Mouse (Mus musculus): ENCODE measurements around the gene Gap43. TPM values are rescaled to one million over a fixed set of nuclear protein-coding genes. Genes with fewer than 3 reads are reported as not detected.
A peak's percentile ranks its signal among the peaks of the same experiment; 100 is the strongest.

Gene Gap43
- polyA plus RNA-seq, 2 experiments = 48.0 to 57.0 TPM

- H3K9me3 ChIP-seq (ENCODE audit: control insufficient read depth, low read length) = no peaks in the 10 kb centered on the region
- no peaks in the 10 kb centered on the region for H3K36me3 ChIP-seq (ENCODE audit: control insufficient read depth, insufficient read depth, low read length)
- no peak overlapping the region for H3K9ac ChIP-seq (ENCODE audit: low read depth, low read length, severe bottlenecking)
- H3K4me1 ChIP-seq (ENCODE audit: control insufficient read depth, insufficient read depth, low read length) = no peaks in the 10 kb centered on the region
- no peak overlapping the region for H3K4me3 ChIP-seq (replicated peaks; ENCODE audit: low read length)
- DNase-seq (ENCODE audit: low spot score) = no peak
- H3K4me2 ChIP-seq (replicated peaks; ENCODE audit: low read depth, low read length, severe bottlenecking) = no peak overlapping the region
- no peak for TF ChIP-seq POLR2A (IDR thresholded peaks at IDR 0.05; ENCODE audit: borderline replicate concordance, extremely low read depth, insufficient read depth, insufficient read length)
- no peak for ATAC-seq (ENCODE audit: low FRiP score, low read depth)
- H3K27ac ChIP-seq (replicated peaks; ENCODE audit: low read depth, low read length) = no peak overlapping the region
- H3K27me3 ChIP-seq (ENCODE audit: control insufficient read depth, insufficient read depth, low read length) = no peaks in the 10 kb centered on the region
These were observed 20.6 kb downstream of the Gap43 start for GRCm38 (mm10) chr16:42319831-42320230.

- 78% methylated on average over 5 of the region's 5 CpGs for WGBS
- no peaks in the 10 kb centered on the region for H3K27me3 ChIP-seq (ENCODE audit: control insufficient read depth, insufficient read depth, low read length)
- no peaks in the 10 kb centered on the region for H3K9me3 ChIP-seq (ENCODE audit: control insufficient read depth, low read length)
- no peak overlapping the region for H3K27ac ChIP-seq (replicated peaks; ENCODE audit: low read depth, low read length)
- H3K9ac ChIP-seq (ENCODE audit: low read depth, low read length, severe bottlenecking) = no peak overlapping the region
- ATAC-seq (ENCODE audit: low FRiP score, low read depth) (no peak), DNase-seq (ENCODE audit: low spot score) (no peak)
- H3K4me3 ChIP-seq (replicated peaks; ENCODE audit: low read length) = no peak overlapping the region
- H3K36me3 ChIP-seq (ENCODE audit: control insufficient read depth, insufficient read depth, low read length) = no peaks in the 10 kb centered on the region
- no peak overlapping the region for H3K4me2 ChIP-seq (replicated peaks; ENCODE audit: low read depth, low read length, severe bottlenecking)
- H3K4me1 ChIP-seq (ENCODE audit: control insufficient read depth, insufficient read depth, low read length) = no peaks in the 10 kb centered on the region
- no peak for TF ChIP-seq POLR2A (IDR thresholded peaks at IDR 0.05; ENCODE audit: borderline replicate concordance, extremely low read depth, insufficient read depth, insufficient read length)
These were observed 21.1 kb downstream of the Gap43 start for GRCm38 (mm10) chr16:42319365-42319764.

- DNase-seq (ENCODE audit: low spot score) (no peak), ATAC-seq (ENCODE audit: low FRiP score, low read depth) (no peak)
- Histone ChIP-seq H3K9ac (ENCODE audit: low read depth, low read length, severe bottlenecking) (no peak overlapping the region), H3K36me3 (ENCODE audit: control insufficient read depth, insufficient read depth, low read length) (no peaks in the 10 kb centered on the region), H3K4me3 (replicated peaks; ENCODE audit: low read length) (no peak overlapping the region), H3K4me2 (replicated peaks; ENCODE audit: low read depth, low read length, severe bottlenecking) (no peak overlapping the region), H3K27ac (replicated peaks; ENCODE audit: low read depth, low read length) (no peak overlapping the region), H3K4me1 (ENCODE audit: control insufficient read depth, insufficient read depth, low read length) (no peaks in the 10 kb centered on the region), H3K9me3 (ENCODE audit: control insufficient read depth, low read length) (no peaks in the 10 kb centered on the region), H3K27me3 (ENCODE audit: control insufficient read depth, insufficient read depth, low read length) (no peaks in the 10 kb centered on the region)
- no peak for TF ChIP-seq POLR2A (IDR thresholded peaks at IDR 0.05; ENCODE audit: borderline replicate concordance, extremely low read depth, insufficient read depth, insufficient read length)
- 83% methylated on average over 1 of the region's 1 CpGs for WGBS
These were observed 28.3 kb downstream of the Gap43 start for GRCm38 (mm10) chr16:42312125-42312524.

DNA sequence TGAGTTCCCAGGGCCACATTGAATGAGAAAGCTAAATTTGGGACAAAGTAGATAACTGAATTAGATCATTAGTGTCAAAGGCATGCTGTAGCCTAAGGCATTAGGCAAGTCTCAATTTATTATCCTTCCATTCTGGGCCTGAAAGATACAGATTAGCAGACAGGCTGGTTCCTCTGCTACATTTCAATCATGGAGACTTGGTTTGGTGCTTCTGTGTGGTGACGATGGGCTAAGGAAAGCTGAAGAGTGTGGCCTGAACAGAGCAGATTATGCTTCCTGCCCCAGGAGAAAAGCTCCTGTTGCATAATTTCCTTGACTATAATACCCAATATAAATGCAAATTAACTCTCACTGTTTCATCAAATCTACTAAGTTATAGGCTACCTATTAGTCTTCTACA lies 31.7 kb downstream of the Gap43 start:
- no peak for TF ChIP-seq POLR2A (IDR thresholded peaks at IDR 0.05; ENCODE audit: borderline replicate concordance, extremely low read depth, insufficient read depth, insufficient read length)
- Histone ChIP-seq H3K27ac (replicated peaks; ENCODE audit: low read depth, low read length) (no peak overlapping the region), H3K36me3 (ENCODE audit: control insufficient read depth, insufficient read depth, low read length) (no peaks in the 10 kb centered on the region), H3K9ac (ENCODE audit: low read depth, low read length, severe bottlenecking) (no peak overlapping the region), H3K9me3 (ENCODE audit: control insufficient read depth, low read length) (no peaks in the 10 kb centered on the region), H3K4me1 (ENCODE audit: control insufficient read depth, insufficient read depth, low read length) (peaks cover 5% of the 10 kb centered on the region), H3K4me3 (replicated peaks; ENCODE audit: low read length) (no peak overlapping the region), H3K4me2 (replicated peaks; ENCODE audit: low read depth, low read length, severe bottlenecking) (no peak overlapping the region), H3K27me3 (ENCODE audit: control insufficient read depth, insufficient read depth, low read length) (no peaks in the 10 kb centered on the region)
- WGBS = 81% methylated on average over 1 of the region's 1 CpGs
- ATAC-seq (ENCODE audit: low FRiP score, low read depth) (no peak), DNase-seq (ENCODE audit: low spot score) (no peak)

- peak overlapping the region; percentile 52 for H3K4me2 ChIP-seq (replicated peaks; ENCODE audit: low read depth, low read length, severe bottlenecking)
- no peaks in the 10 kb centered on the region for H3K36me3 ChIP-seq (ENCODE audit: control insufficient read depth, insufficient read depth, low read length)
- H3K4me1 ChIP-seq (ENCODE audit: control insufficient read depth, insufficient read depth, low read length) = peaks cover 12% of the 10 kb centered on the region
- H3K9me3 ChIP-seq (ENCODE audit: control insufficient read depth, low read length) = no peaks in the 10 kb centered on the region
- ATAC-seq (ENCODE audit: low FRiP score, low read depth) (peak; percentile 83), DNase-seq (ENCODE audit: low spot score) (peak; percentile 76)
- no peaks in the 10 kb centered on the region for H3K27me3 ChIP-seq (ENCODE audit: control insufficient read depth, insufficient read depth, low read length)
- 5% methylated on average over 14 of the region's 14 CpGs for WGBS
- H3K4me3 ChIP-seq (replicated peaks; ENCODE audit: low read length) = peak overlapping the region; percentile 29
- peak overlapping the region; percentile 47 for H3K9ac ChIP-seq (ENCODE audit: low read depth, low read length, severe bottlenecking)
- H3K27ac ChIP-seq (replicated peaks; ENCODE audit: low read depth, low read length) = peak overlapping the region; percentile 19; the same call in 1 of the 2 replicates
- TF ChIP-seq POLR2A (IDR thresholded peaks at IDR 0.05; ENCODE audit: borderline replicate concordance, extremely low read depth, insufficient read depth, insufficient read length) = no peak
These were observed 34.3 kb downstream of the Gap43 start for GRCm38 (mm10) chr16:42305934-42306701.

All from limb, embryonic 14.5 days (tissue).